Mouse (Mus musculus): ENCODE data around the gene Cd19. TPM values are rescaled to one million over a fixed set of nuclear protein-coding genes. Genes with fewer than 3 reads are reported as not detected.
A peak's percentile ranks its signal among the peaks of the same experiment; 100 is the strongest.

Cd19 gene
- polyA plus RNA-seq, 1 experiment from 2014 or later: not detected

- no peak overlapping the region for H3K9ac ChIP-seq
- ATAC-seq (ENCODE audit: insufficient read depth) (no peak), DNase-seq (no peak)
- H3K9me3 ChIP-seq (ENCODE audit: low read depth, low read length): no peaks in the 10 kb centered on the region
- TF ChIP-seq CTCF (IDR thresholded peaks at IDR 0.05; ENCODE audit: low read depth): no peak
- 75% methylated on average over 3 of the region's 3 CpGs for WGBS
- peaks cover 51% of the 10 kb centered on the region for H3K36me3 ChIP-seq (ENCODE audit: insufficient read depth)
- H3K27me3 ChIP-seq (ENCODE audit: insufficient read depth, low read length): no peaks in the 10 kb centered on the region
- H3K4me3 ChIP-seq (ENCODE audit: low read depth, low read length): no peak overlapping the region
- no peaks in the 10 kb centered on the region for H3K4me1 ChIP-seq (ENCODE audit: insufficient read depth)
- H3K27ac ChIP-seq (ENCODE audit: low read depth): no peak overlapping the region
- H3K4me2 ChIP-seq: no peak overlapping the region
Measured at GRCm38 (mm10) chr7:126435801-126436200, 21.1 kb upstream of the Cd19 start.

GRCm38 (mm10) chr7:126434726-126435125, 20.0 kb upstream of the Cd19 start:
- Histone ChIP-seq H3K36me3 (ENCODE audit: insufficient read depth) (peaks cover 45% of the 10 kb centered on the region; the same call in 1 of the 2 replicates), H3K4me3 (ENCODE audit: low read depth, low read length) (no peak overlapping the region), H3K9ac (no peak overlapping the region), H3K27ac (ENCODE audit: low read depth) (no peak overlapping the region), H3K9me3 (ENCODE audit: low read depth, low read length) (no peaks in the 10 kb centered on the region), H3K27me3 (ENCODE audit: insufficient read depth, low read length) (no peaks in the 10 kb centered on the region), H3K4me1 (ENCODE audit: insufficient read depth) (no peaks in the 10 kb centered on the region), H3K4me2 (no peak overlapping the region)
- ATAC-seq (ENCODE audit: insufficient read depth): no peak
- WGBS: 87% methylated on average over 7 of the region's 7 CpGs
- DNase-seq: no peak
- no peak for TF ChIP-seq CTCF (IDR thresholded peaks at IDR 0.05; ENCODE audit: low read depth)

- Histone ChIP-seq H3K4me2 (no peak overlapping the region), H3K27me3 (ENCODE audit: insufficient read depth, low read length) (no peaks in the 10 kb centered on the region), H3K4me1 (ENCODE audit: insufficient read depth) (no peaks in the 10 kb centered on the region), H3K4me3 (ENCODE audit: low read depth, low read length) (no peak overlapping the region), H3K9me3 (ENCODE audit: low read depth, low read length) (no peaks in the 10 kb centered on the region), H3K36me3 (ENCODE audit: insufficient read depth) (peaks cover 31% of the 10 kb centered on the region; the same call in 1 of the 2 replicates), H3K27ac (ENCODE audit: low read depth) (no peak overlapping the region), H3K9ac (no peak overlapping the region; the same call in 1 of the 2 replicates)
- no peak for ATAC-seq (ENCODE audit: insufficient read depth)
- no peak for DNase-seq
- TF ChIP-seq CTCF (IDR thresholded peaks at IDR 0.05; ENCODE audit: low read depth): no peak
Measured at GRCm38 (mm10) chr7:126430167-126430566, 15.5 kb upstream of the Cd19 start.

- H3K4me1 ChIP-seq (ENCODE audit: insufficient read depth): no peaks in the 10 kb centered on the region
- peaks cover 25% of the 10 kb centered on the region; the same call in 1 of the 2 replicates for H3K36me3 ChIP-seq (ENCODE audit: insufficient read depth)
- no peak for TF ChIP-seq CTCF (IDR thresholded peaks at IDR 0.05; ENCODE audit: low read depth)
- H3K9ac ChIP-seq: peak overlapping the region; percentile 84
- no peak overlapping the region for H3K27ac ChIP-seq (ENCODE audit: low read depth)
- peak; percentile 15; the same call in 1 of the 2 replicates for ATAC-seq (ENCODE audit: insufficient read depth)
- H3K4me3 ChIP-seq (ENCODE audit: low read depth, low read length): peak overlapping the region; percentile 65
- no peaks in the 10 kb centered on the region for H3K9me3 ChIP-seq (ENCODE audit: low read depth, low read length)
- WGBS: 22% methylated on average over 15 of the region's 15 CpGs
- no peaks in the 10 kb centered on the region for H3K27me3 ChIP-seq (ENCODE audit: insufficient read depth, low read length)
- DNase-seq: no peak
- peak overlapping the region; percentile 86 for H3K4me2 ChIP-seq
Measured at GRCm38 (mm10) chr7:126429503-126429898, 14.8 kb upstream of the Cd19 start.

- DNase-seq (peak; percentile 97), ATAC-seq (ENCODE audit: insufficient read depth) (peak; percentile 95)
- Histone ChIP-seq H3K9me3 (ENCODE audit: low read depth, low read length) (no peaks in the 10 kb centered on the region), H3K36me3 (ENCODE audit: insufficient read depth) (peaks cover 19% of the 10 kb centered on the region; the same call in 1 of the 2 replicates), H3K9ac (peak within 1 kb of the TSS; percentile 84), H3K4me1 (ENCODE audit: insufficient read depth) (no peaks in the 10 kb centered on the region), H3K27ac (ENCODE audit: low read depth) (peak within 1 kb of the TSS; percentile 98), H3K4me3 (ENCODE audit: low read depth, low read length) (peak within 1 kb of the TSS; percentile 65), H3K4me2 (peak within 1 kb of the TSS; percentile 86), H3K27me3 (ENCODE audit: insufficient read depth, low read length) (no peaks in the 10 kb centered on the region)
- under 1% methylated on average over 80 of the region's 82 CpGs for WGBS
- TF ChIP-seq CTCF (IDR thresholded peaks at IDR 0.05; ENCODE audit: low read depth): no peak
Measured at GRCm38 (mm10) chr7:126428631-126429502, 14.2 kb upstream of the Cd19 start, which contains the start of gene Rabep2. Gene Rabep2, plus strand, starts transcription at chr7:126428759.

- DNase-seq: no peak
- Histone ChIP-seq H3K4me3 (ENCODE audit: low read depth, low read length) (peak overlapping the region; percentile 65), H3K36me3 (ENCODE audit: insufficient read depth) (peaks cover 15% of the 10 kb centered on the region; the same call in 1 of the 2 replicates), H3K9ac (peak overlapping the region; percentile 84), H3K9me3 (ENCODE audit: low read depth, low read length) (no peaks in the 10 kb centered on the region), H3K27me3 (ENCODE audit: insufficient read depth, low read length) (no peaks in the 10 kb centered on the region), H3K4me1 (ENCODE audit: insufficient read depth) (no peaks in the 10 kb centered on the region), H3K27ac (ENCODE audit: low read depth) (peak overlapping the region; percentile 98), H3K4me2 (peak overlapping the region; percentile 86)
- no peak for TF ChIP-seq CTCF (IDR thresholded peaks at IDR 0.05; ENCODE audit: low read depth)
- ATAC-seq (ENCODE audit: insufficient read depth): peak; percentile 18
- WGBS: 7% methylated on average over 4 of the region's 4 CpGs
Measured at GRCm38 (mm10) chr7:126428154-126428553, 13.5 kb upstream of the Cd19 start.

- Histone ChIP-seq H3K27ac (ENCODE audit: low read depth) (peak overlapping the region; percentile 98), H3K9me3 (ENCODE audit: low read depth, low read length) (no peaks in the 10 kb centered on the region)
Measured at GRCm38 (mm10) chr7:126427323-126427860, 12.7 kb upstream of the Cd19 start.

More at GRCm38 (mm10) chr7:126427323-126427860, 12.7 kb upstream of the Cd19 start:
- no peaks in the 10 kb centered on the region for H3K27me3 ChIP-seq (ENCODE audit: insufficient read depth, low read length)
- DNase-seq (peak; percentile 27), ATAC-seq (ENCODE audit: insufficient read depth) (no peak)
- H3K4me2 ChIP-seq: peak overlapping the region; percentile 86; the same call in 1 of the 2 replicates
- no peak overlapping the region for H3K4me3 ChIP-seq (ENCODE audit: low read depth, low read length)
- TF ChIP-seq CTCF (IDR thresholded peaks at IDR 0.05; ENCODE audit: low read depth): no peak
- no peak overlapping the region for H3K9ac ChIP-seq
- H3K36me3 ChIP-seq (ENCODE audit: insufficient read depth): peaks cover 10% of the 10 kb centered on the region; the same call in 1 of the 2 replicates
- no peaks in the 10 kb centered on the region for H3K4me1 ChIP-seq (ENCODE audit: insufficient read depth)
- 40% methylated on average over 12 of the region's 13 CpGs for WGBS
